Mouse (Mus musculus): Measurements from ENCODE around the gene Tbc1d15.

The Tbc1d15 gene

DNA sequence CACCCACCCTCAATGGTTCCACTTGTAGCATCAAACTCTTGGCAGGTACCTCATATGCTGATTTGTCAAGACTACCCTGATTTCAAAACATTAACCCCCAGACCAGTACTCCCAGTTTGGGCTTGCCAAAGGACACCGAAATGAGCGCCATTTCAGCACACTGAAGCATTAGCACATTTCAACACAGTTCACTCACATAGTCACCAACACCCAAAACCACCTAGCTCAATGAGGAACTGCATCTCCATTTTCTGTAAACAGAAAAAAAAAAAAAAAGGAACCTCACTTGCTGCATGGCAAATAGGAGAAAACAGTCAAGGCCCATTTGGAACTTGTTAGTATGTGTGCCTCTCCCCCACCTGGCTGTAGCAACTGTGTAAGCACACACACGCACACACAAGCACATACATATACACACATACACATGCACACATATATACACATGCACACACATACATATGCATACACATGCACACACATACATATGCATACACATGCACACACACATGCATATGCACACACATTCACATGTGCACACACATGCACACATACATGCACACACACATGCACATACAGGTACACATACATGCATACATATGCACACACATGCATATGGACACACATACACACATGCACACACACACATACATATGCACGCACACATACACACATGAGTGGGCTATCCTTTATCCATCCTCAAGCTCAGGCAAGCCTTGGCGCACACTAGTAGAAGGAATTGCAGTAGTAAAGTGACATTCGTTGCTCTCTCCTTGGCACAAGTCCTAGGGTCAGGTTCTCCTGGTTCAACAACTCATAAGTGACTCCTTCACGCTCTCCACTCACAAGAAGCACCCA, 80.5 kb downstream of the Tbc1d15 start:
- no peak for DNase-seq (ENCODE audit: extremely low spot score, low read depth, low spot score)

DNA sequence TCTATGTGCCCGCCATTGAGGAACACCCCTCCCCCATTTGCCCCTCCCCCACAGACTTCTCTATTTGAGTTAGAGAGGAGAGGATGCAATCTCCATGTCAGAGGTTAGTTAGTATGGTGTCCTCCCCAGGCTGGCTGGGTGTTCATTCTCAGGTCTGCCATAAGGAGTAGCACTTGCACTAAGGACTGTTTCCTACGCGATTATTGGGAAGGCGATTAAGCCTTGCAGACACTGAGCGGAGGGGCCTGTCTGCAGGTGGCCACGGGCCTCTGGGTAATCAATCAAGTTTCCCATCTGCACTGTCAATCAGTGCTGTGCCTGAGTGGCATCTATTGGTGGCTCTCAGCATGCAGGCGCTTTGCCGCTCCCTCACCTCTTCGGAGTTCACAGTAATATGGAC, 81.9 kb downstream of the Tbc1d15 start:
- no peak for DNase-seq (ENCODE audit: extremely low spot score, low read depth, low spot score)

DNA sequence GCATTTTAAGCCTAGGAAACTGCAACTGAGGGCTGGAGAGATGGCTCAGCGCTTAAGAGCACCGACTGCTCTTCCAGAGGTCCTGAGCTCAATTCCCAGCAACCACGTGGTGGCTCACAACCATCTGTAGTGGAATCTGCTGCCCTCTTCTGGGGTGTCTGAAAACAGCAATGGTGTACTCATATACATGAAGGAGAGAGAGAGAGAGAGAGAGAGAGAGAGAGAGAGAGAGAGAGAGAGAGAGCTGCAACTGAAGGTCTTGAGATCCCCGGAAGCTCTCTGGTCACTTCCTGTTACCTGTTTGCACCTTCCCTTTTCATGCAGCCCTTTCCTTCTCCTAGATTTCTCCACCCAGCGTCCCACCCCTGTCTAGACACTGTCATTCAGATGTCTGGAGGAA, 91.0 kb downstream of the Tbc1d15 start:
- no peak for DNase-seq (ENCODE audit: extremely low spot score, low read depth, low spot score)
